In the genomic region with DNA sequence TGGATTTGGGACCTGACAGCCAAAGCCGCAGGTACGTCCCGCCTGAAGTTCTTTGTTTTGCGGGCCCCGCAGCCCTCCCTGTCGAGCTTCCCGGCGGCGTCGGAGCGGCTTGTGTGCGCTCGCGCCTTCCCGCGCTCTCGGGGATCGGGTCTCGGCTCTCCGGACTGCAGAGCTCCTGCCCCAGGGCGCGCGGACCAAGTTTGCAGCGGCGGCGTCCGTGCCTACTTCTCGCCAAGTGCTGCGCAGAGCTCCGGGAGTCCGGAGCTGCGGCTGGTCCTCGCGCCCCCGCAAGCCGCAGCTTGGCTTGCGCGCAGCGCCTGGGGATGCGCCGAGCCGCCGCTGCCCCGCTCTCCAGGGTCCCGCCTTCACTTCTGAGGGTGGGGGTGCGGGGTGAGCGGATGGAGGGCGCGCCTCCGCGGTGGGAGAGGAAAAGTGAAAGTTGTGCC, we compare ENCODE assay signal across 9 mouse cellular contexts. TPM values are rescaled to one million over a fixed set of nuclear protein-coding genes. Genes with fewer than 3 reads are reported as not detected.
DNase-seq lines count a peak whose midpoint lies in the region; ATAC-seq and TF ChIP-seq lines count a peak whose summit lies in the region.
"Had no signal": no experiment of that assay in that cellular context is flagged by ENCODE, and none has a peak within 500 bp of the region (broad histone marks: within the 10 kb centered on the region; RNA-seq: fewer than 3 reads in every experiment).

No protein-coding gene starts in this region.

- DNase-seq in kidney, adult 2 months: peak; percentile 26
- no peak for DNase-seq in kidney, adult 8-10 months
- DNase-seq in adrenal gland, postnatal 36 days: peak; percentile 59 to 70
- peak; percentile 25 for DNase-seq in gastrocnemius, postnatal 25 days
- peak; percentile 38 for DNase-seq in hindbrain, postnatal 0 days (ENCODE audit: low spot score)
- peak; percentile 22 for DNase-seq in liver, postnatal 0 days

- TF ChIP-seq CTCF in kidney, adult 2 months (conservative IDR thresholded peaks at IDR 0.05; ENCODE audit: insufficient read depth, insufficient read length, low read depth, low read length): no peak
- no peak for TF ChIP-seq CTCF in hindbrain, postnatal 0 days (IDR thresholded peaks at IDR 0.05; ENCODE audit: low read depth)
- TF ChIP-seq CTCF in liver, postnatal 0 days (IDR thresholded peaks at IDR 0.05; ENCODE audit: low read depth): no peak
- TF ChIP-seq CTCF in olfactory bulb, adult 2 months (IDR thresholded peaks at IDR 0.05; ENCODE audit: insufficient read depth, low read depth, low read length): no peak

- H3K9me3 ChIP-seq in hindbrain, postnatal 0 days (ENCODE audit: low read length): no peaks in the 10 kb centered on the region
- no peaks in the 10 kb centered on the region for H3K9me3 ChIP-seq in liver, postnatal 0 days (ENCODE audit: low read length)

- WGBS in kidney, adult 2 months: under 1% methylated on average over 51 of the region's 51 CpGs
- WGBS in hindbrain, postnatal 0 days: under 1% methylated on average over 51 of the region's 51 CpGs
- WGBS in liver, postnatal 0 days (ENCODE audit: insufficient replicate concordance): under 1% methylated on average over 44 of the region's 51 CpGs
- under 1% methylated on average over 51 of the region's 51 CpGs for WGBS in olfactory bulb, adult 2 months

- H3K36me3 ChIP-seq in kidney, adult 2 months (ENCODE audit: control insufficient read depth, insufficient read depth, low read length): no peaks in the 10 kb centered on the region
- no peaks in the 10 kb centered on the region for H3K36me3 ChIP-seq in hindbrain, postnatal 0 days (ENCODE audit: insufficient read depth, low read length)
- no peaks in the 10 kb centered on the region for H3K36me3 ChIP-seq in liver, postnatal 0 days (replicated peaks; ENCODE audit: insufficient read depth, low read length)
- H3K36me3 ChIP-seq: G1E had no signal

- peak; percentile 16; the same call in 1 of the 2 replicates for ATAC-seq in hindbrain, postnatal 0 days
- no peak for ATAC-seq in liver, postnatal 0 days
- ATAC-seq in erythroid progenitor cell, adult 5-6 weeks (replicated peaks; ENCODE audit: low FRiP score, poor library complexity, severe bottlenecking): no peak

- peak overlapping the region; percentile 62 for H3K9ac ChIP-seq in hindbrain, postnatal 0 days (replicated peaks; ENCODE audit: low read length)
- no peak overlapping the region; the same call in 1 of the 2 replicates for H3K9ac ChIP-seq in liver, postnatal 0 days (replicated peaks)

- peak overlapping the region; percentile 79 for H3K4me2 ChIP-seq in hindbrain, postnatal 0 days (ENCODE audit: low read depth, low read length)
- H3K4me2 ChIP-seq in liver, postnatal 0 days (ENCODE audit: low read depth, low read length): peak overlapping the region; percentile 69

- no peak for TF ChIP-seq EP300 in liver, postnatal 0 days (IDR thresholded peaks at IDR 0.05; ENCODE audit: low read depth)

- peak overlapping the region; percentile 61 for H3K4me3 ChIP-seq in kidney, adult 2 months (ENCODE audit: insufficient read depth, low read depth, low read length)
- peak overlapping the region; percentile 66 for H3K4me3 ChIP-seq in hindbrain, postnatal 0 days (ENCODE audit: low read length)
- H3K4me3 ChIP-seq in liver, postnatal 0 days (ENCODE audit: low read depth, low read length): peak overlapping the region; percentile 51
- H3K4me3 ChIP-seq in olfactory bulb, adult 2 months (ENCODE audit: insufficient read depth, low read depth, low read length): peak overlapping the region; percentile 53

- no peaks in the 10 kb centered on the region for H3K4me1 ChIP-seq in kidney, adult 2 months (ENCODE audit: control insufficient read depth, insufficient read depth, low read length)
- H3K4me1 ChIP-seq in hindbrain, postnatal 0 days (ENCODE audit: insufficient read depth, low read length): no peaks in the 10 kb centered on the region
- H3K4me1 ChIP-seq in liver, postnatal 0 days (ENCODE audit: insufficient read depth): 0 out of 2 replicates have a peak, but pooled peaks cover 3% of the 10 kb centered on the region
- H3K4me1 ChIP-seq in olfactory bulb, adult 2 months (ENCODE audit: control insufficient read depth, insufficient read depth, low read length): peaks cover 13% of the 10 kb centered on the region; the same call in 1 of the 2 replicates

- no peak overlapping the region for H3K27ac ChIP-seq in kidney, adult 2 months (ENCODE audit: insufficient read depth, low read depth, low read length)
- peak overlapping the region; percentile 73; the same call in 1 of the 2 replicates for H3K27ac ChIP-seq in hindbrain, postnatal 0 days
- H3K27ac ChIP-seq in liver, postnatal 0 days (ENCODE audit: low read depth): 0 out of 2 replicates have a peak overlapping the region, but pooled peaks have one; percentile 34
- H3K27ac ChIP-seq in olfactory bulb, adult 2 months (ENCODE audit: insufficient read depth, low read depth, low read length): no peak overlapping the region

- TF ChIP-seq POLR2A in kidney, adult 2 months (IDR thresholded peaks at IDR 0.05; ENCODE audit: low read depth, low read length): no peak
- no peak for TF ChIP-seq POLR2A in olfactory bulb, adult 2 months (IDR thresholded peaks at IDR 0.05; ENCODE audit: insufficient read depth, low read depth, low read length)

- peaks cover 1% of the 10 kb centered on the region; the same call in 1 of the 2 replicates for H3K27me3 ChIP-seq in kidney, adult 2 months (replicated peaks; ENCODE audit: control insufficient read depth, insufficient read depth, low read length)
- no peaks in the 10 kb centered on the region; the same call in none of the 2 replicates for H3K27me3 ChIP-seq in hindbrain, postnatal 0 days (ENCODE audit: insufficient read depth, low read length)
- H3K27me3 ChIP-seq in liver, postnatal 0 days (ENCODE audit: insufficient read depth, low read length): peaks cover 44% of the 10 kb centered on the region

RNA-seq across cellular contexts. Expression of a gene that starts 1.1 kb away (rescaled TPM):
- 0.58 and 0.99 TPM in 2 replicates for polyA plus RNA-seq in kidney, adult 2 months (2012; rRNA removed)
- total RNA-seq in adrenal gland, postnatal 36 days (2021): 1 to 10 TPM; 8.3 to 8.6 TPM
- total RNA-seq in gastrocnemius, postnatal 25 days (2021): 1 to 10 TPM; 1.6 TPM
- 7.3 and 9.6 TPM in 2 replicates for total RNA-seq in hindbrain, postnatal 0 days (2014; rRNA removed)
- 3.0 and 3.7 TPM in 2 replicates for polyA plus RNA-seq in hindbrain, postnatal 0 days (2015; fragmentation: Nextera tagmentation; extraction: Ambion mirVana)
- polyA plus RNA-seq in liver, postnatal 0 days (2015; fragmentation: Nextera tagmentation; extraction: Ambion mirVana): 0.22 and 0.33 TPM in 2 replicates
- not detected in 2 replicates for polyA plus RNA-seq in olfactory bulb, adult 2 months (2012; ENCODE audit: insufficient read depth, insufficient read length, low replicate concordance, missing spikeins)
- total RNA-seq in erythroid progenitor cell, adult 5-6 weeks (2015; ENCODE audit: low replicate concordance): not detected in 2 replicates
- total RNA-seq in erythroid progenitor cell, adult 5-6 weeks (2017; ENCODE audit: low replicate concordance): not detected in 2 replicates
- polyA plus RNA-seq: G1E had no signal

Comparison
In these comparisons a context has a peak if more than half of its experiments do, and no peak if none do; other contexts are left out.
1. DNase-seq: peak in kidney, adult 2 months (single experiment), adrenal gland, postnatal 36 days (2 of 2), gastrocnemius, postnatal 25 days (single experiment), hindbrain, postnatal 0 days (single experiment) and liver, postnatal 0 days (single experiment); none in kidney, adult 8-10 months (0 of 2).
2. H3K27ac ChIP-seq: peak in hindbrain, postnatal 0 days (single experiment) and liver, postnatal 0 days (single experiment); none in kidney, adult 2 months (single experiment) and olfactory bulb, adult 2 months (single experiment).
3. Peak in every context shown above with its lines, with median percentiles within 50 percentile points of each other: H3K4me3 ChIP-seq.